Mouse (Mus musculus): ENCODE measurements around the gene Gm3099.
"Not testable (repeated sequence)": the region's sequence is repeated elsewhere in the genome, so short reads cannot be mapped to it uniquely, and the experiment has no call there.

GRCm38 (mm10) chr14:3963247-3963646, 34.9 kb upstream of the Gm3099 start, which contains the start of gene Gm3095:
- TF ChIP-seq CTCF (IDR thresholded peaks at IDR 0.05; ENCODE audit: borderline replicate concordance, insufficient read depth, low read depth, low read length); POLR2A (IDR thresholded peaks at IDR 0.05; ENCODE audit: borderline replicate concordance, insufficient read depth, low read length): not testable (repeated sequence)

Data from cerebellum, adult 2 months (tissue).